Mouse (Mus musculus): ENCODE results near the gene Sgpp2.
A peak's percentile ranks its signal among the peaks of the same experiment; 100 is the strongest.

Gene Sgpp2

DNA sequence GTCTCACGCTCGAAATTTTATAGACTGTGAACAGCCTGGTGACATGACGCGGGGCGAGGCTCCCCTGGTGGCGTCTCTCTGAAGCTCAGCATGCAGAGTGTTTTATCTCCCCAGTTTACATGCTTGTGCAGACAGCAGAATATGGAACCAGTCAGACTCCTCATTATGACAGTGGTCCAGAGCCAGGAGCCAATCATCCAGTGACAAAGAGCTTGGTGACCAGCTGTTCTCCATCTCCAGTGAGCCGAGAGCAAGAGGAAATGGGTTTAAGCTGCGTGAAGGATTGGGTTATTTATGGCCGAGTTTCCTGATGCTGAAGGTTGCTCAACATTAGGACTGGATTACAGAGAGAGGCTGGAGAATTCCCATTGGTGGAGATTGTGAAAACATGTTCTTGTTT lies 28.1 kb downstream of the Sgpp2 start:
- peak; percentile 37 for DNase-seq (ENCODE audit: low read depth, low spot score)

DNA sequence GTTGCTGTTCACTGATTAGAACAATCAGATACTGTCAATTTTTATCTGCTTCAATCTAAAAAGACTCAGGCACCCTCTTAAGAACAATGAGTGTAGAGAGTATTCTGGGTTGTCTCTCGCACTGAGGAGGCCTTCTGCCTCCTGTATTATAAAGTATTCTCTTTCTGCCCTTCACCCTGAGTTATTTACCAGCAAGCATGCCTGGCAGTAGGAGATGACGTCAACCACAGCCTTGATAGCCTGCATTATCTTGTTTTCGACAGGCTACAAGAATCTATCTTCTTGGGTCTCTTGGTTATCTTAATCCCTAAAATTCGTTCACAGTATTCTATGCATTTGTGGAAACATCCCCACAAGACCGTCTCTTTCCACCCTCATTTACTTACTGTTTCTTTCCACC lies 29.8 kb downstream of the Sgpp2 start:
- DNase-seq (ENCODE audit: low read depth, low spot score): no peak

DNA sequence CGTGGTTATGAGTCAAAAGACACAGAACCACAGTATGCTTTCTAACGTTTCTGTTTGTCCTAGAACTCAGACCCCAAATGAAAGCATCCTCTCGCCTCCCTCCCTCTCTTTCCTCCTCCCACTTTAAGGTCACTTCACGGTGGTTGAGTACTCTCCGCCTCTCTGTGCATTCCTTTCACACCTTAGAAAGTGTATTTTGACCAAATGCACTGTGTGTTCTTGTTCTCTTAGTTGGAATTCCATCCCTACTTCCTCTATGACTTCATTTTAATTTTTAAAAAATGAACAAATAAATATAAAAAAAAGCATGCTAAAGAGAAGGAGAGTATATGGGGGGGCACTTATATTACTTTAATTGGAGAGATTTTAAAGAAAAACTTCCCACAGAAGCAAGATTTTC lies 30.4 kb downstream of the Sgpp2 start:
- no peak for DNase-seq (ENCODE audit: low read depth, low spot score)

DNA sequence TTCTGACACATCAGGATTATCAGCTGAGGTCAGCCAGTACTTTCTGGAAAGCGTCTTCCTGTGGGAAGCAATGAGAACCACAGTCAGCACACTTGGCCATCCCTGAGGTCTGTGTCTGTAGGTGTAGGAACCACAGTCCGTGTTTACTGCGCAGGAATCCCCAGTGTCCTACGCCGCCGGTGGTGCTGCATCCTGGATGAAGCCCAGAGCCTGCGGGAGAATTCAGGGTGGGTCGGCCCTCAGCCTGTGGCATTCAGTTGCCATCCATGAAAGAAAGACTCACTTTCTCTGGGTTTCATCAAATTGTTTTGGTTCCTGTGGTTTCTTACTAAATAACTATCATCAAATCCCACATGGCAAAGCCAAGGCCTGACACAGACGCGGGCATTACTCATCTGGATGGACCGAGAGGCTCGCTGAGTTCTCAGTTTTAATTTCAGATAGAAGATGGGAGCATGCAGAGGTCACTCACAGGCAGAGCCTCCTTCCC lies 37.2 kb downstream of the Sgpp2 start:
- DNase-seq (ENCODE audit: low read depth, low spot score): no peak

DNA sequence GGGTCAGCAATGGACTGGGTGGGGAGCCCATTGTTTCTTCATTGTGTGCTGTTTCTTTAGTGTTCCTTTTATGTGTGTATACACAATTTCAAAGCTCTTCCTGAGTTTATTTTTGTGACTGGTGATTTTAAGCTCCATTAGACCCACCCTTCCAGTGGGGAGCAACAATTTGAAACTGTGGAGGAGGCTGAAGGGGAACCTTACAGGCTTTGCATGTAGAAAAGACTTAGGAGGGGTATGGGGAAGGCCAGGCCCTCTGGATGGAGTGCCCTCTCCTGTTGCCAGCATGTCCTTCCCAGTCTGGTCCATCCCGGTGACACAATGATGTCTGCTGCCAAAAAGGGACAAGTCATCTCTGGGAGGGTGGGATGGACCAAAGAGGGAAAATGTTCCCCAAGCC lies 39.1 kb downstream of the Sgpp2 start:
- no peak for DNase-seq (ENCODE audit: low read depth, low spot score)

DNA sequence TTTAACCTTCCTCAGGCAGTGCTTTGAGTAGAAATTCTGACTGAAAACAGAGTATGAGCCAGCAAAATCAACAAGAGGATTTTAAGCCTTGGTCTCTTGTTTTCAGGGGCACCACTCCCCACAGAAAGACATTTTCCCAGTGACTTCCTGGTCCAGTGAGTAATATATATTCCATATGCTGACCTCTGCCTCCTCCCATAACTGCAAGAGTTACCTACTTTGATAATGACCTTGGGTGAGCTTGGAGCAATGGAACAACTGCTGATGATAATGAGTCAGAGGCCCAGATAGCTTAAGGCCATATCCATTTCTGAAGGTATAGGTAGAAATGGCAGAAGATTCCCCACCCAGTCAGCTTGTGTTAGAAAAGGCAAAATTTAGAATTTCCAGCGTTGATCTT lies 43.1 kb downstream of the Sgpp2 start:
- DNase-seq (ENCODE audit: low read depth, low spot score): no peak

DNA sequence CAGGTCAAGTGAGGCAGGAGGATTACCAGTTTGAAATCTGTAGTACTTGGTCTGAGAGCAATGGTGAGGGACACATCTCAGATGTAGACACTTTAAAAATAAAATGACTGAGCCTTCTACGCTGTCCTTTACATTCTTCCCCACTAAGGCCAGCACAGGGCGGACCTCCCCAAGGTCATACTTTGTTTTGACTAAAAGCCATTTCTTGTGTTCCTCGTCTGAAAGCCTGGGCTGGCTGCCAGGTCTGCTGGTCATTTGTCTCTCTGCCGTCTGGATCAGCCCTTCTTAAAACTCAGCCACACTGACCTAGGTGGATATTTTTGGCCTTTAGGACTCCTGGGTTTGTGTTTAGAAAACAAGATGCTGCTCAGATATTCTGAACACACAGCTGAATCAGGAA lies 45.0 kb downstream of the Sgpp2 start:
- DNase-seq (ENCODE audit: low read depth, low spot score): no peak

DNA sequence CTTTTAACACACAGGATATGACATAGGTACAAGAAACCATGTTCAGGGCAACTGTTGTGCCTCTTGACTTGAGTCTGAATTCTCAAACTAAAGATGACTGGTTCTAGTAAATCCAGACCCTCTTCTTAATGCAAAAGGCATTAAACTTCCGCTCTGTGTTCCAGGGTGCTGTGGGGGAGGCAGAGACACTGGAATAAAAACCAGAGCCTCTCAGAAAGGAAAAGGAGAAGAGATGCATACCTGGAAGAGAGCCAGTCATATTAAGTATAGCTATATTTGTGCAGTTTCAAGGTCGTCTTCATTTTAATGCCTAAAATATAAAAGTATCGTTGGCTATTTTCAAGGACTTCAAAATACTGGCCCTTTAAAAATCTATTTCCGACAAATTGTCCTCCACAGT lies 47.3 kb downstream of the Sgpp2 start:
- DNase-seq (ENCODE audit: low read depth, low spot score): no peak

DNA sequence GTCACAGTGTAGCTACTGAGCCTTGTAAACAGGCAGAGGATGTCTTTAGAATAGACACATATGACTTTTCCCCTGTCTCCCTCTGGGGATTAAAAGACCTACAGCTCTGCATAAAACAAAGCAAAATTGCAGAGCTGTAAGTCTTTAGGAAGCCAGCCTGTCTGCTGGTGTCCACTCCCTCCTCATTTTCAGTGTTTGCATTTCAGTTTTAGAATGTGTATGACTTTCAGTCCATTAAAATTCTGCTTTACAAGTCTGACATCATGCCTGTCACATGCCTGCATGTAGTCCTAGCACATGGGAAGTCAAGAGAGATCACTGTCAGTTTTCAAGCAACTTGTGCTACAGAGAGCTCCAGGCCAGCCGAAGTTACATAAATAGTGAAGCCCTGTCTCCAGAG lies 47.7 kb downstream of the Sgpp2 start:
- DNase-seq (ENCODE audit: low read depth, low spot score): no peak

DNA sequence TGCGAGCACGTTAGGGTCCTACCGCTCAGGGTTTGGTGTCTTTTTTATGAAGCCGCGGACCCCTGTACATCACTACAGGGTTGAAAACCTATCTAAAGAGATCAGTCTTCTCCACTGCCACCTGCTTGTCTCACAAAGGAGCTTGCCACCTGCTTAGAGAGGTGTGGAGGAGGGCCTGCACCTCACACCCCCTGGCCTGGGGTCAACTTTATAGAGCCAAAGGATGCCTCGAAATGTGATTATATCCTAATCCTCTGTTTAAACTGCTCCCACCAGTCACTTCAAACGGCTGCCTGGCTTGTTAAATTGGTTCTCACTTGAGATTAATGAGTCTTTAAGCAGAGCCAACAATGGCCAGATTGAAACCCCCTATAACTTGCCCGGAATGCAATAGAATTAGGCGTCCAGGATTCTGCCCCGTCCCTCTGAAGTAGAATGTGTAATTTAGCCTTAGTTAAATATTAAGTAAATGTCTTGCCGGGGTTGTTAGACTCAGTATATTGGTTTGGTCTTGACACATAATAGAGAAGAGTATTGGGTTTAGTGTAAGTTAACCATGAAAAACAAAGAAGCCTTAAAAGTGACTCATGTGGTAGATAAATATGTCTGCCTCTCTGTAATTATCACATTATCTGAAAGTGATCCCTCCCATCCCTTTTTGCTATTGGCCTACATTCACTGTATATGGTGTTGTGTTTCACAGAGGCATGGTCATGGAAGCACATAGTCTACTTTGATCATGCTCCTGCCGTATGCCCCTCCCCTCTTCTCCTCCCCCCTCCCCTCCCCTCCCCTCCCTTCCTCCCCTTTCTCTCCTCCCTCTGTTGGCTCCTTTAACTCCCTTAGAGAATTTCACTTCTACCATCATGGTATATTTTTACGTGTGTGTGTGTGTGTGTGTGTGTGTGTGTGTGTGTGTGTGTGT lies 54.1 kb downstream of the Sgpp2 start:
- no peak for DNase-seq (ENCODE audit: low read depth, low spot score)

DNA sequence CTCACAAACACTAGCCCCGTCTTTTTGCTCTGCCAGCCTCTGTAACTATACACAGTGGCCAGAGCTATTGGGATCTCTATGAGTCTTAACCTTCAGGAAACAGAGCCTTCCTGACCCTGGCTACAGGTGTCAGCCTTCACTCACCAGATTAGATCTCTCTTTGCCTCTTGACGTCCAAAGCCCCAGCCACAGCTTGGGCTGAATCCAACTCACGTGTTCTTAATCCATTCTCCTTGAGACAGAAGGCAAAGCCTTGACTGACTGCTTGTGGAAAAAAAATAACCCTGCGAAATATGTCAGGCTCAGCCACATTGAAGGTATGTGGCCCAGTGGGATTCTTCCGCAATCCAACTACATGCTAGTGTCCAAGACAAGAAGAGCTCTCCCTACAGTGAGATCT lies 57.7 kb downstream of the Sgpp2 start:
- DNase-seq (ENCODE audit: low read depth, low spot score): no peak

DNA sequence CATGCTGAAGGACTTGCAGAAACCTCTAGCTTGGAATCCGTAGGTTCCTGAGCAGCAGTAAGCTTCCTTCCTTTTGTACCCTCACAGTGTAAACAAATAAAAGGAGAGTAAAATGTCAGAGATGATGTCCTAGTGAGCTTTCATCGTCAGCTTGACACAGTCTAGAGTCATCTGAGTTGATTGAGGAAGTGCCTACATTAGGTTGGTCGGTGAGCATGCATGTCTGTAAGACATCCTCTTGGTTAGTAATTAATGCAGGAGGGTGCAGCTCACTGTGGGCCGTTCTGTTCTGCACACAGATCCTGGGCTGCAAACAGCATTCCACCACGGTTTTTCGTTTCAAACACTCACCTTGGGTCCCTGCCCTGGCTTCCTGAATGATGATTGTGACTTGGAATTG lies 60.0 kb downstream of the Sgpp2 start:
- no peak for DNase-seq (ENCODE audit: low read depth, low spot score)

DNA sequence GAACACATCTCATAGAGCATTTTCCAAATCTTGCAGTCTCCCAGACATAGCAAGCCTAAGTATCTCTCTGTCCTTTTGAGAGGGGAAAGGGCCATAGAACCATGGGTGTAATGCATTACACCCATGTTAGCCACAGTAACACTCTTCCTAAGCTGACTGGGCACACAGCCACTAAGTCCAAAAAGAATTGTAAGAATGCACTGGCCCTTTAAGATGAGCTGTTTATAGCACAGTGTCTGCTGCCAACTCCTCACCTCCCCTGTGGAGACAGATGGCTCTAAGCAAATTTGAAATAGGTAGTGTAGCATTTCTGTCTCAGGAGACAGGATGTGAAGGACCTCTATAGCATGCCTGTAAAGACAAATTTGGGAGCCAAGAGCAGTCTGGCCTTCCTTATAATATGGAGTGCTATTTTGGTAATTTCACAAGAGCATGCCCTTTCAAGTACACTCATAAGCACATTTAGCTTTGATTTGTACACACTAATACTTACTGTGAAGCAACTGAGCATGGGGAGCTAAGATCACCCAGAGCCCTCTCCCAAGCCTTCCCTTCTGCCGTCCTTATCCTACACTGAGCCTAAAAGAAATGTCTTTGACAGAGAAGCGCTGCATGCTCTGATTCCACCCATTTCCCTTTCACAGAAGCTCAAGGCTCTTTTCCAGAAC lies 61.6 kb downstream of the Sgpp2 start:
- DNase-seq (ENCODE audit: low read depth, low spot score): peak; percentile 6

DNA sequence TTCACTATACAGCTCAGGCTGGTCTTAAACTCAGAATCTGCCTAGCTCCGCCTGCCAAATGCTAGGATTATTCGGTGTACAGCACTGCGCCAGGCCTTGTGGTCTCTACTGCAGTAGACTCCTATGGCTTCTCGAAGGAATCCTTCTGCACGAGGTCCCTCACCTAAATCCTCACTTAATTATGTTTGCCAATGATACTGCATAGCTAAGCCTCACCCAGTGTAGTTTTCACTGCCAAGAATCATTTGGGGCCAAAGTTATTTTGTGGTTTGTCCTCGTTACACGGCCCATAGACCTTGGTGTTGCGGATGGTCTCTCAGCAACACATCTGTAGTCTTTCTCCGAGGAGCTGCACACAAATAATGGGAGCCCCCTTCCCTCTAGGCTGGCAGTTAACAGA lies 62.2 kb downstream of the Sgpp2 start:
- no peak for DNase-seq (ENCODE audit: low read depth, low spot score)

DNA sequence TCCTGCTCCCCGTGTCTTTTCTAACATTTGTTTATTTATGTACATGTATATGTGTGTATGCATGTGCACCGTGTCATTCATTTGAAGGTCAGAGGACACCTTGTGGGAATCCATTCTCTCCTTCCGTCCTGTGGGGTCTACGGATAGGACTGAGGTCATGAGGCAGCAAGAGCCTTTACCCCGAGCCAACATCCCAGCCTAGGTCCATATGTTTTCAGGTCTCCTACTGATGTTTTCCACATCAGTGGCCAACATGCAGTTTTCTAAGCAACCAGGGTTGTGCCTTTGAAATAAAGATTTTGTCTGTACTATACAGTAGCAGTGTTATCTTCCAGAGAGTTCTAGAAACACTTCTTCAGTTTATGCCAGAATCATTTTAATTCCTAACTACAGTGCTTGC lies 63.7 kb downstream of the Sgpp2 start:
- DNase-seq (ENCODE audit: low read depth, low spot score): no peak

DNA sequence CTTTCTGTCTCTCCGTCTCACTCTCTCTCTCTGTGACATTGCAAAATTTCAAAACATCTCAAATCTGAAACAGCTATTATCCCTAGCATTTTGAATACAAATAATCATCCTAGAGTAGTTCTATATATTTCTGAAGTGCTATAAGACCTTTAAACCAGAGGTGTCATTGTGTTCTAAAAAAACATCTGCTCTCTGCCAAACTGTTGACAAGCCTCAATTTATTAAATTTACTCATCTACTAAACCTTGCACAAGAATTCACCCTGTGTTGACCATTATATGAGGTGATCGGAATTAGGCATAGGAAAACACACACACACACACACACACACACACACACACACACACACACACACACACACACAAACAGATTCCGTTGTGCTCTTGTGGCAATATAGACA lies 64.9 kb downstream of the Sgpp2 start:
- no peak for DNase-seq (ENCODE audit: low read depth, low spot score)

DNA sequence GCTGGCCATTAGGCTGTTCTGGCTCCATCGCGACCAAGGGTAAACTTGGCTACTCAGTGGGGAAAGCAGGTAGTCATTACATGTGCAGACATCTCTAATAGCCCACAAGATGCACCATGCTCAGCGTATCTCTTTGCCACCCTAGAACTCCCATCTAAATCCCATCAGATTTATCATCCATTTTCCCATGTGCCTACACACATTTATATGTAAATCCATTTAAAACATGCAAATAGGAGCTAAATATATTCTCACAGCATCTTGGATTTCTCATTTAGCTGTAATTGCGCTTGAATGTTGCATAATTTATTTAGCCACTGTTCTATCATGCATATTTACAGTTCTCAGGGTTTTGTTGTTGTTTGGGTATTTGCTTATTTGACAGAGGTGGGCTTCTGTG lies 70.8 kb downstream of the Sgpp2 start:
- no peak for DNase-seq (ENCODE audit: low read depth, low spot score)

DNA sequence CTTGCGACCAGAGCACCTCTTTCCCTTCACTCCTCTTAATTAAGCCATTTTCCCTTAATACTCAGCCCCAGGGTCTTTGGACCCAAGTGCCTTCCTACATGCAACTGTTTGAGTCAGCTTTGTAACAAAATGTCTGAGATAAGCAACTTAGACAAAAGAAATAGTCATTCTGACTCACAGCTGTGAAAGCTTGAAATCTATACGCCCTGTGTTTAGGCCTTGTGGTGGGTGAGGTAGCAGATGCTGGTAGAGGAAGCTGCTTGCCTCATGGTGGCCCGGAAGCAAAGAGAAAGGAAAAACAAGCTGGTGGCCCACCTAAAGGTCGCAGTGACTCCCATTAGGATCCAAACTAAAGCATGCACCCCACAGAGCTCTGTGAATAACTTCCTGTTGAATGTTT lies 77.7 kb downstream of the Sgpp2 start:
- no peak for DNase-seq (ENCODE audit: low read depth, low spot score)

DNA sequence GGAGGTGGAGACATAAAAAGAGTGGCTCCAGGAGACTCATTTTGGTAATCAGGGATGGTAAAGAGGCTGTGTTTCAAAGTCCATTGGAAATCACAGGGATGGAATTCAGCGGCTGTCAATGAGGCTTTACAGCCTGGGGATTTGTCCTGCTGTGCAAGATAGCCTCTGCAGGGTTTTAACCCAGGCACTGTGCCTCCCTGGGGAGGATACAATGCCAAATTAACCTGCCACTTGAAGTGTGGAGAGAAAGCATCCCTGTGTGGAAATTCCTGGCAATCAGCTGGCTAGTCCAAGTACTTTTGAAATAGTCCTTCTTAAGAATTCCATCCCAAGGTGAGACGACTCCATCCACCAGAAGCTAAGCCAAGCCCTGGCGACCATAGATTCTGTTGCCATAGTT lies 78.7 kb downstream of the Sgpp2 start:
- no peak for DNase-seq (ENCODE audit: low read depth, low spot score)

DNA sequence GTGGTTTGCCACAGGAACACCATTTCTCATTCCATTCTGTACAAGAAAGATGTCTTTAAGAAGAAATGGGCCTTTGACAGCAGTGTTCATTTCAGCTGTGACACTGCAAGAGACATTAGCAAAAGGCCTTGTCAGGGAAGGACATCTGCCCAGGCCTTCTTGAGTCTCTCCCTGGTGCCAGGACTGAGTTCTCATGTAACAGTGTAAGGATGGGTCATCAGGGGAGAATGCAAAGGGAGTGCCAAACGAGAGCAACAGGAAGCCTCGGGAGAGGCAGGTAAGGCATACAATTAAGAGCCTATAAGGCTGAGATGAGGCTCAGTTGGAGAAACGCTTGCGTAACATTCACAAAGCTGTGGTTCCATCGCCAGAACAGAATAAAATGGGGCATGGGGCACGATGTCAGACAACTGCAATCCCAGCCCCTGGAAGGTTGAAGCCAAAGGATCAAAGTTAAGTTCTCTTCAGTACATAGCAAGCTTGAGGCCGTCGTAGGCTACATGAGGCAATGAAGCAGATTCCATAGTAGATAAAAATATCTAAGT lies 85.1 kb downstream of the Sgpp2 start:
- DNase-seq (ENCODE audit: low read depth, low spot score): peak; percentile 19

DNA sequence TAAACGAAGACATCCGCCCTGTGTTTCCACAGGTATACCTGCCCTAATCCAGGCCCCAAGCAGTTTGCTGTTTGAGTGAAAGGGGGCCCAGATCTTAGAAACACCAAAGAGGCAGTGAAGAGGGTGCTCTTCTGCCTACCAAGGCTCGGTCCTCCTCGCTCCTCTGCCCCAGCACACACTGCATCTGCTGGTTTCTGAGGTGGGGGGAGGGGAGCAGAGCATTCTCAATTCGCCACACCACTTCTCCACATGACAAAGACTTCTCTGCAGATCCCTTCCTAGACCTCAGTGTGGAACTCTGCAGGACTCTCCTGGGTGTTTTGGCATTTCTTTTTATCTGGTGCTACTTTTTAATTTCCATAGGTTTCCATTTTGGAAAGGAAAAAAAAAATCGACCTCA lies 85.6 kb downstream of the Sgpp2 start:
- no peak for DNase-seq (ENCODE audit: low read depth, low spot score)

DNA sequence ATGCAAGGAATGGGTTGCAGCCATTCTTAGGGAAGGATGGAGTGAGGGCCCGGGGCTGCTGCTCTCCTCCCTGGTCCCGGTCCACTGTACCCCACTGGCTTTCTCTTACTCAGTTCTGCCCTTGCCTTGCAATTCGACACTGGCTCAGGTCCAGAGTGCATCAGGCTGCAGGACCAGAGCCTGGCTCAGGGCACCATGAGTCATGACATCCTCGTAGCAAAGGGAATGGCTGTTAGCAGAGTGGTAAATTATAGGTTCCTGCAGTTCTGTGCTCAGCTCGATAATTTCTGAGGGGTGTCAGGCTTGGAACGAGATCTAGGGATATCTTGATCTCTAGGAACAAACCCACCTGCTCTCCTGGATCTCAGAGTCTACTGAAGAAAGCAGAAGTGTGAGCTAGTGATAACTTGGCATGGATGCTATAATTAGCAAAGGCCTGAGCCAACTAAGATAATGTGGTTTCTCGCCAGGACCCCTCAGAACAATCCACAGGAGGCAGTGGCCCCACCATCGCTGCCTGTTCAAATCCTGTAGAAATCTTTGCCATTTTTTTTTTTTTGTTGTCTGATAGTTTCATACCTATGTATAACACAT lies 86.3 kb downstream of the Sgpp2 start:
- peak; percentile 21 for DNase-seq (ENCODE audit: low read depth, low spot score)
